Mouse (Mus musculus) WW6 (cell line): Measurements from ENCODE around the gene Usp10.

ENCODE experiments used
- DNase-seq: peaks from one replicate; pipeline ENCODE4 v3.0.0-alpha.2; 2013; ENCODE audit warnings: low read depth, low spot score

The Usp10 gene

GRCm38 (mm10) chr8:119909944-119910546, at the start of gene Usp10:
Gene Usp10 (plus strand): TSS chr8:119910360.
- DNase-seq: no peak

GRCm38 (mm10) chr8:119861706-119862389, 48.3 kb upstream of the Usp10 start, which contains the start of gene Klhl36:
Gene Klhl36 (plus strand): TSS chr8:119862266.
- peak; percentile 89 for DNase-seq

GRCm38 (mm10) chr8:119862390-119862734, 47.8 kb upstream of the Usp10 start:
- no peak for DNase-seq

- DNase-seq: no peak
These were observed 47.4 kb upstream of the Usp10 start for GRCm38 (mm10) chr8:119862749-119863148.

GRCm38 (mm10) chr8:119869616-119870015, 40.5 kb upstream of the Usp10 start:
- DNase-seq: peak; percentile 53

- DNase-seq: no peak
These were observed 37.0 kb upstream of the Usp10 start for GRCm38 (mm10) chr8:119873181-119873580.

GRCm38 (mm10) chr8:119881301-119881700, 28.9 kb upstream of the Usp10 start:
- DNase-seq: no peak

- DNase-seq: no peak
These were observed 28.2 kb upstream of the Usp10 start for GRCm38 (mm10) chr8:119881917-119882316.

- no peak for DNase-seq
These were observed 26.9 kb upstream of the Usp10 start for GRCm38 (mm10) chr8:119883281-119883680.

- DNase-seq: no peak
These were observed 24.5 kb upstream of the Usp10 start for GRCm38 (mm10) chr8:119885612-119886011.

GRCm38 (mm10) chr8:119887130-119887529, 23.0 kb upstream of the Usp10 start:
- DNase-seq: no peak

GRCm38 (mm10) chr8:119888012-119888411, 22.1 kb upstream of the Usp10 start:
- DNase-seq: no peak

GRCm38 (mm10) chr8:119897069-119897468, 13.1 kb upstream of the Usp10 start:
- DNase-seq: no peak

- no peak for DNase-seq
These were observed 12.2 kb upstream of the Usp10 start for GRCm38 (mm10) chr8:119897933-119898332.

- no peak for DNase-seq
These were observed 8.8 kb upstream of the Usp10 start for GRCm38 (mm10) chr8:119901349-119901748.

GRCm38 (mm10) chr8:119901952-119902351, 8.2 kb upstream of the Usp10 start:
- DNase-seq: no peak

GRCm38 (mm10) chr8:119904323-119904911, 5.7 kb upstream of the Usp10 start:
- DNase-seq: no peak

- peak; percentile 86 for DNase-seq
These were observed 542 bp downstream of the Usp10 start, which contains the start of gene Gm20388 for GRCm38 (mm10) chr8:119910547-119911257. Gene Gm20388 (plus strand): TSS chr8:119910841.

GRCm38 (mm10) chr8:119911258-119911962, 1.2 kb downstream of the Usp10 start:
- no peak for DNase-seq

GRCm38 (mm10) chr8:119912643-119913042, 2.5 kb downstream of the Usp10 start:
- no peak for DNase-seq

- DNase-seq: no peak
These were observed 3.0 kb downstream of the Usp10 start for GRCm38 (mm10) chr8:119913181-119913580.

- DNase-seq: no peak
These were observed 4.0 kb downstream of the Usp10 start for GRCm38 (mm10) chr8:119914161-119914560.
